9 mouse cellular contexts compared by ENCODE assay signal in genomic region chr7:73183761-73184160, GRCm38 (mm10).
DNase-seq lines count a peak whose midpoint lies in the region; ATAC-seq lines count a peak whose summit lies in the region.
"Had no signal": no experiment of that assay in that cellular context is flagged by ENCODE, and none has a peak within 500 bp of the region (broad histone marks: within the 10 kb centered on the region; RNA-seq: fewer than 3 reads in every experiment).

No protein-coding gene starts in this region.

- intact Hi-C loops in left cerebral cortex, postnatal 4 days (cut with DNase I): no loop called here
- intact Hi-C loops in left cerebral cortex, postnatal 14 days (cut with DNase I): no loop called here
- intact Hi-C loops in heart, postnatal 14 days (cut with DNase I): no loop called here

- peak overlapping the region; percentile 88 for H3K27ac ChIP-seq in forebrain, embryonic 10.5 days
- peak overlapping the region; percentile 54 for H3K27ac ChIP-seq in neural tube, embryonic 12.5 days
- H3K27ac ChIP-seq: kidney, postnatal 0 days had no signal

- peaks cover 30% of the 10 kb centered on the region for H3K4me1 ChIP-seq in forebrain, embryonic 10.5 days
- peaks cover 13% of the 10 kb centered on the region for H3K4me1 ChIP-seq in neural tube, embryonic 12.5 days

- DNase-seq in left cerebral cortex, postnatal 4 days: peak; percentile 28
- no peak for DNase-seq in left cerebral cortex, postnatal 14 days (ENCODE audit: low spot score in 2 of 2)
- no peak for DNase-seq in forebrain, embryonic 10.5 days (ENCODE audit: extremely low spot score, low spot score)
- DNase-seq in heart, postnatal 14 days: peak; percentile 47 to 56
- no peak for DNase-seq in embryo, embryonic 10.5 days (ENCODE audit: low spot score)
- DNase-seq in thymus, postnatal 25 days: no peak
- no peak for DNase-seq in layer of hippocampus, adult 11-12 months (ENCODE audit: low spot score)

- H3K27me3 ChIP-seq in forebrain, embryonic 10.5 days (ENCODE audit: poor library complexity, severe bottlenecking): no peaks in the 10 kb centered on the region
- H3K27me3 ChIP-seq in neural tube, embryonic 12.5 days (replicated peaks): no peaks in the 10 kb centered on the region

- no peak for ATAC-seq in neural tube, embryonic 12.5 days (ENCODE audit: low FRiP score, low read depth)

- no peak overlapping the region for H3K4me2 ChIP-seq in neural tube, embryonic 12.5 days (replicated peaks)

- no peak overlapping the region for H3K4me3 ChIP-seq in forebrain, embryonic 10.5 days
- no peak overlapping the region for H3K4me3 ChIP-seq in neural tube, embryonic 12.5 days

- H3K9me3 ChIP-seq in forebrain, embryonic 10.5 days: peaks cover 15% of the 10 kb centered on the region
- H3K9me3 ChIP-seq in neural tube, embryonic 12.5 days: no peaks in the 10 kb centered on the region

- H3K9ac ChIP-seq in neural tube, embryonic 12.5 days: no peak overlapping the region

- H3K36me3 ChIP-seq in forebrain, embryonic 10.5 days (replicated peaks): peaks cover 5% of the 10 kb centered on the region; the same call in 1 of the 2 replicates
- no peaks in the 10 kb centered on the region for H3K36me3 ChIP-seq in neural tube, embryonic 12.5 days

- WGBS in forebrain, embryonic 10.5 days: 93% methylated on average over 8 of the region's 8 CpGs
- whole genome bisulfite sequencing in neural tube, embryonic 12.5 days: 79% methylated on average over 8 of the region's 8 CpGs

Comparison
In these comparisons a context has a peak if more than half of its experiments do, and no peak if none do; other contexts are left out.
1. DNase-seq: peak in left cerebral cortex, postnatal 4 days (single experiment) and heart, postnatal 14 days (2 of 2); none in left cerebral cortex, postnatal 14 days (0 of 2), forebrain, embryonic 10.5 days (single experiment), embryo, embryonic 10.5 days (single experiment), thymus, postnatal 25 days (single experiment) and layer of hippocampus, adult 11-12 months (single experiment).